In genomic region chr1:164249332-164249711, GRCm38 (mm10) we compare ENCODE assay signal across 8 mouse cellular contexts. TPM values are rescaled to one million over a fixed set of nuclear protein-coding genes. Genes with fewer than 3 reads are reported as not detected.
A peak's percentile ranks its signal among the peaks of the same experiment; 100 is the strongest.
DNase-seq lines count a peak whose midpoint lies in the region; ATAC-seq and TF ChIP-seq lines count a peak whose summit lies in the region.

No protein-coding gene starts in this region.

- H3K4me1 ChIP-seq in kidney, embryonic 16.5 days (ENCODE audit: insufficient read depth, low read length) = peaks cover 23% of the 10 kb centered on the region
- H3K4me1 ChIP-seq in MEL (ENCODE audit: control insufficient read depth in 1 of 2, insufficient read depth in 2 of 2, low read length in 2 of 2) = peaks cover 5 to 15% of the 10 kb centered on the region in 2 experiments
- peaks cover 24% of the 10 kb centered on the region for H3K4me1 ChIP-seq in forebrain, embryonic 12.5 days
- H3K4me1 ChIP-seq in limb, embryonic 15.5 days = peaks cover 21% of the 10 kb centered on the region
- H3K4me1 ChIP-seq in olfactory bulb, adult 2 months (ENCODE audit: control insufficient read depth, insufficient read depth, low read length) = peaks cover 10% of the 10 kb centered on the region

- H3K27me3 ChIP-seq in kidney, embryonic 16.5 days (ENCODE audit: insufficient read depth, low read length) = no peaks in the 10 kb centered on the region
- peaks cover 0 to 1% of the 10 kb centered on the region in 2 experiments; a peak in 2 of 4 replicates for H3K27me3 ChIP-seq in MEL (ENCODE audit: control insufficient read depth in 1 of 2, insufficient read depth in 2 of 2, low read length in 2 of 2)
- 0 out of 2 replicates have a peak, but pooled peaks cover 8% of the 10 kb centered on the region for H3K27me3 ChIP-seq in forebrain, embryonic 12.5 days
- H3K27me3 ChIP-seq in limb, embryonic 15.5 days = no peaks in the 10 kb centered on the region

- TF ChIP-seq POLR2A in MEL (IDR thresholded peaks at IDR 0.05; ENCODE audit: control insufficient read depth in 1 of 2, insufficient read depth in 1 of 2, low read depth in 1 of 2, low read length in 2 of 2, poor library complexity in 1 of 2) = no peak
- no peak for TF ChIP-seq POLR2A in olfactory bulb, adult 2 months (IDR thresholded peaks at IDR 0.05; ENCODE audit: insufficient read depth, low read depth, low read length)

- no peak for TF ChIP-seq EP300 in MEL (IDR thresholded peaks at IDR 0.05; ENCODE audit: low read depth in 1 of 2, low read length in 2 of 2)

- H3K79me2 ChIP-seq in MEL (ENCODE audit: control insufficient read depth, insufficient read depth, low read length, poor library complexity) = peaks cover 13% of the 10 kb centered on the region

- TF ChIP-seq RAD21 in MEL (IDR thresholded peaks at IDR 0.05; ENCODE audit: low read depth, low read length) = no peak

- no peak for TF ChIP-seq CTCF in MEL (IDR thresholded peaks at IDR 0.05 in 2 of 3, conservative IDR thresholded peaks at IDR 0.05 in 1 of 3; ENCODE audit: control insufficient read depth in 1 of 3, insufficient read depth in 1 of 3, low read depth in 2 of 3, low read length in 3 of 3, poor library complexity in 1 of 3, severe bottlenecking in 1 of 3)
- TF ChIP-seq CTCF in olfactory bulb, adult 2 months (IDR thresholded peaks at IDR 0.05; ENCODE audit: insufficient read depth, low read depth, low read length) = no peak; the same call in 1 of the 2 replicates

- peak; percentile 24; the same call in 1 of the 2 replicates for ATAC-seq in kidney, embryonic 16.5 days (ENCODE audit: low FRiP score, low TSS enrichment)
- ATAC-seq in forebrain, embryonic 12.5 days (ENCODE audit: low FRiP score) = no peak
- no peak; the same call in 1 of the 2 replicates for ATAC-seq in limb, embryonic 15.5 days (ENCODE audit: insufficient number of reproducible peaks, low FRiP score, low TSS enrichment, low read depth)

- H3K9ac ChIP-seq in kidney, embryonic 16.5 days (replicated peaks; ENCODE audit: low read length) = peak overlapping the region; percentile 82
- peak overlapping the region; percentile 83 for H3K9ac ChIP-seq in MEL (ENCODE audit: control insufficient read depth, low read depth, low read length, poor library complexity, severe bottlenecking)
- H3K9ac ChIP-seq in forebrain, embryonic 12.5 days = peak overlapping the region; percentile 71
- H3K9ac ChIP-seq in limb, embryonic 15.5 days = peak overlapping the region; percentile 52

- peak overlapping the region; percentile 88 for H3K4me2 ChIP-seq in kidney, embryonic 16.5 days (replicated peaks; ENCODE audit: low read depth, low read length)
- H3K4me2 ChIP-seq in forebrain, embryonic 12.5 days = peak overlapping the region; percentile 80
- peak overlapping the region; percentile 79 for H3K4me2 ChIP-seq in limb, embryonic 15.5 days

- peak overlapping the region; percentile 44 for H3K27ac ChIP-seq in kidney, embryonic 16.5 days (ENCODE audit: low read length)
- peak overlapping the region; percentile 18; the same call in 1 of the 2 replicates for H3K27ac ChIP-seq in MEL (ENCODE audit: control insufficient read depth, low read depth, low read length)
- H3K27ac ChIP-seq in forebrain, embryonic 12.5 days = no peak overlapping the region
- peak overlapping the region; percentile 59 for H3K27ac ChIP-seq in limb, embryonic 15.5 days
- no peak overlapping the region for H3K27ac ChIP-seq in olfactory bulb, adult 2 months (ENCODE audit: insufficient read depth, low read depth, low read length)

- H3K4me3 ChIP-seq in kidney, embryonic 16.5 days (ENCODE audit: low read length) = peak overlapping the region; percentile 83
- peak overlapping the region; percentile 93 to 99 for H3K4me3 ChIP-seq in MEL (ENCODE audit: control insufficient read depth in 1 of 2, insufficient read depth in 1 of 2, low read depth in 2 of 2, low read length in 2 of 2)
- peak overlapping the region; percentile 79 for H3K4me3 ChIP-seq in forebrain, embryonic 12.5 days (replicated peaks)
- peak overlapping the region; percentile 82 for H3K4me3 ChIP-seq in limb, embryonic 15.5 days
- peak overlapping the region; percentile 86 for H3K4me3 ChIP-seq in olfactory bulb, adult 2 months (ENCODE audit: insufficient read depth, low read depth, low read length)

- WGBS in kidney, embryonic 16.5 days = under 1% methylated on average over 33 of the region's 33 CpGs
- 0% methylated on average over 33 of the region's 33 CpGs for WGBS in forebrain, embryonic 12.5 days
- under 1% methylated on average over 33 of the region's 33 CpGs for WGBS in limb, embryonic 15.5 days
- WGBS in olfactory bulb, adult 2 months = under 1% methylated on average over 33 of the region's 33 CpGs

- H3K36me3 ChIP-seq in kidney, embryonic 16.5 days (ENCODE audit: insufficient read depth, low read length) = no peaks in the 10 kb centered on the region
- H3K36me3 ChIP-seq in MEL (ENCODE audit: control insufficient read depth in 1 of 2, insufficient read depth in 2 of 2, low read length in 2 of 2) = peaks cover 0 to 17% of the 10 kb centered on the region in 2 experiments; a peak in 2 of 4 replicates
- H3K36me3 ChIP-seq in forebrain, embryonic 12.5 days (replicated peaks) = no peaks in the 10 kb centered on the region
- no peaks in the 10 kb centered on the region for H3K36me3 ChIP-seq in limb, embryonic 15.5 days

- H3K9me3 ChIP-seq in kidney, embryonic 16.5 days (ENCODE audit: low read length) = no peaks in the 10 kb centered on the region
- no peaks in the 10 kb centered on the region for H3K9me3 ChIP-seq in MEL (replicated peaks; ENCODE audit: insufficient read depth, low read length)
- no peaks in the 10 kb centered on the region for H3K9me3 ChIP-seq in forebrain, embryonic 12.5 days
- H3K9me3 ChIP-seq in limb, embryonic 15.5 days = no peaks in the 10 kb centered on the region

- DNase-seq in kidney, postnatal 10 days = no peak
- no peak for DNase-seq in MEL (ENCODE audit: low read depth, low spot score)
- no peak for DNase-seq in gastrocnemius, postnatal 4 days (ENCODE audit: low spot score in 2 of 2)
- DNase-seq in urinary bladder, adult 2 months (ENCODE audit: low spot score) = no peak

TF ChIP-seq in MEL, 35 proteins besides CTCF, POLR2A, EP300 and RAD21 (continues in another document):
- TF ChIP-seq MXI1 (IDR thresholded peaks at IDR 0.05; ENCODE audit: low read depth, low read length) (peak; percentile 71), MYC (IDR thresholded peaks at IDR 0.05; ENCODE audit: low read depth, low read length) (peak; percentile 30; the same call in 1 of the 2 replicates), MAX (IDR thresholded peaks at IDR 0.05; ENCODE audit: low read length) (peak; percentile 58), SIN3A (IDR thresholded peaks at IDR 0.05; ENCODE audit: low read length) (peak; percentile 74; the same call in 1 of the 2 replicates)

RNA-seq across cellular contexts. Expression of gene Slc19a2, which starts 0.5 kb away (rescaled TPM):
- 11.3 and 12.1 TPM in 2 replicates for polyA plus RNA-seq in kidney, embryonic 16.5 days (2015; fragmentation: Nextera tagmentation; extraction: Ambion mirVana)
- total RNA-seq in MEL (2012; rRNA removed) = 9.7 TPM in 2 replicates
- polyA plus RNA-seq in MEL (2012; ENCODE audit: insufficient read depth in 1 of 2, insufficient read length in 2 of 2, low read depth in 1 of 2, low replicate concordance in 2 of 2, missing spikeins in 1 of 2) = 10 to 100 TPM in 1 of 2 experiments, 1 to 10 TPM in 1; 9.0 to 54.2 TPM
- polyA plus RNA-seq in forebrain, embryonic 12.5 days (2016; fragmentation: Nextera tagmentation; extraction: Ambion mirVana) = 10.8 and 11.5 TPM in 2 replicates
- polyA plus RNA-seq in limb, embryonic 15.5 days (2015; fragmentation: Nextera tagmentation; extraction: Ambion mirVana) = 11.6 and 11.9 TPM in 2 replicates
- not detected in 2 replicates for polyA plus RNA-seq in olfactory bulb, adult 2 months (2012; ENCODE audit: insufficient read depth, insufficient read length, low replicate concordance, missing spikeins)
- total RNA-seq in gastrocnemius, postnatal 4 days (2021) = 1 to 10 TPM; 2.7 to 2.9 TPM
- polyA plus RNA-seq in urinary bladder, adult 2 months (2012; rRNA removed) = 9.3 and 9.5 TPM in 2 replicates

RNA-seq across cellular contexts. Expression of gene Ccdc181, which starts 26.1 kb away (rescaled TPM):
- polyA plus RNA-seq in kidney, embryonic 16.5 days (2015; fragmentation: Nextera tagmentation; extraction: Ambion mirVana) = 13.9 and 14.3 TPM in 2 replicates
- 11.0 and 13.0 TPM in 2 replicates for total RNA-seq in MEL (2012; rRNA removed)
- 10 to 100 TPM in 1 of 2 experiments, not detected in 1; 15.8 TPM for polyA plus RNA-seq in MEL (2012; ENCODE audit: insufficient read depth in 1 of 2, insufficient read length in 2 of 2, low read depth in 1 of 2, low replicate concordance in 2 of 2, missing spikeins in 1 of 2)
- 18.6 and 19.5 TPM in 2 replicates for polyA plus RNA-seq in forebrain, embryonic 12.5 days (2016; fragmentation: Nextera tagmentation; extraction: Ambion mirVana)
- 5.5 and 6.4 TPM in 2 replicates for polyA plus RNA-seq in limb, embryonic 15.5 days (2015; fragmentation: Nextera tagmentation; extraction: Ambion mirVana)
- polyA plus RNA-seq in olfactory bulb, adult 2 months (2012; ENCODE audit: insufficient read depth, insufficient read length, low replicate concordance, missing spikeins) = not detected in 2 replicates
- total RNA-seq in gastrocnemius, postnatal 4 days (2021) = 1 to 10 TPM; 5.6 to 5.8 TPM
- 10.8 and 13.9 TPM in 2 replicates for polyA plus RNA-seq in urinary bladder, adult 2 months (2012; rRNA removed)

RNA-seq across cellular contexts. Expression of gene Nme7, which starts 54.6 kb away (rescaled TPM):
- 56.6 and 64.3 TPM in 2 replicates for polyA plus RNA-seq in kidney, embryonic 16.5 days (2015; fragmentation: Nextera tagmentation; extraction: Ambion mirVana)
- total RNA-seq in MEL (2012; rRNA removed) = 27.6 and 28.7 TPM in 2 replicates
- polyA plus RNA-seq in MEL (2012; ENCODE audit: insufficient read depth in 1 of 2, insufficient read length in 2 of 2, low read depth in 1 of 2, low replicate concordance in 2 of 2, missing spikeins in 1 of 2) = 10 to 100 TPM in 1 of 2 experiments, not detected in 1; 23.2 TPM
- polyA plus RNA-seq in forebrain, embryonic 12.5 days (2016; fragmentation: Nextera tagmentation; extraction: Ambion mirVana) = 37.0 and 37.1 TPM in 2 replicates
- polyA plus RNA-seq in limb, embryonic 15.5 days (2015; fragmentation: Nextera tagmentation; extraction: Ambion mirVana) = 30.3 and 31.4 TPM in 2 replicates
- not detected in 2 replicates for polyA plus RNA-seq in olfactory bulb, adult 2 months (2012; ENCODE audit: insufficient read depth, insufficient read length, low replicate concordance, missing spikeins)
- total RNA-seq in gastrocnemius, postnatal 4 days (2021) = 1 to 10 TPM; 7.7 to 8.5 TPM
- 14.1 and 14.9 TPM in 2 replicates for polyA plus RNA-seq in urinary bladder, adult 2 months (2012; rRNA removed)

RNA-seq across cellular contexts. Expression of gene Blzf1, which starts 58.0 kb away (rescaled TPM):
- 31.0 and 31.8 TPM in 2 replicates for polyA plus RNA-seq in kidney, embryonic 16.5 days (2015; fragmentation: Nextera tagmentation; extraction: Ambion mirVana)
- total RNA-seq in MEL (2012; rRNA removed) = 14.1 and 18.2 TPM in 2 replicates
- 10 to 100 TPM in 1 of 2 experiments, not detected in 1; 17.1 TPM for polyA plus RNA-seq in MEL (2012; ENCODE audit: insufficient read depth in 1 of 2, insufficient read length in 2 of 2, low read depth in 1 of 2, low replicate concordance in 2 of 2, missing spikeins in 1 of 2)
- 27.3 and 28.9 TPM in 2 replicates for polyA plus RNA-seq in forebrain, embryonic 12.5 days (2016; fragmentation: Nextera tagmentation; extraction: Ambion mirVana)
- 45.5 and 46.2 TPM in 2 replicates for polyA plus RNA-seq in limb, embryonic 15.5 days (2015; fragmentation: Nextera tagmentation; extraction: Ambion mirVana)
- not detected in 2 replicates for polyA plus RNA-seq in olfactory bulb, adult 2 months (2012; ENCODE audit: insufficient read depth, insufficient read length, low replicate concordance, missing spikeins)
- total RNA-seq in gastrocnemius, postnatal 4 days (2021) = 10 to 100 TPM; 24.5 to 31.2 TPM
- 21.2 and 23.4 TPM in 2 replicates for polyA plus RNA-seq in urinary bladder, adult 2 months (2012; rRNA removed)

Comparison
In these comparisons a context has a peak if more than half of its experiments do, and no peak if none do; other contexts are left out.
1. H3K27ac ChIP-seq: peak in kidney, embryonic 16.5 days (single experiment), MEL (single experiment) and limb, embryonic 15.5 days (single experiment); none in forebrain, embryonic 12.5 days (single experiment) and olfactory bulb, adult 2 months (single experiment).
2. Peak in every context shown above with its lines, with median percentiles within 50 percentile points of each other: H3K4me2 ChIP-seq, H3K4me3 ChIP-seq and H3K9ac ChIP-seq.